Mouse (Mus musculus) kidney, adult 2 months (tissue): Measurements from ENCODE around the gene Metap1. TPM values are rescaled to one million over a fixed set of nuclear protein-coding genes. Genes with fewer than 3 reads are reported as not detected.

Experiments used
- DNase-seq: peaks from one replicate; pipeline ENCODE4 v3.0.0; 2021
- H3K27ac ChIP-seq: fragments of 200-500 bp; 2 replicates; pipeline ENCODE4 v1.5.1; 2012; ENCODE audit warnings: low read depth, low read length, control low read depth, inconsistent platforms; ENCODE audit not compliant: insufficient read depth
- H3K27me3 ChIP-seq: fragments of 200-500 bp; replicated peaks from 2 replicates; pipeline ENCODE4 v1.6.1; 2012; ENCODE audit warnings: mild to moderate bottlenecking, moderate library complexity, low read length, inconsistent platforms; ENCODE audit not compliant: control insufficient read depth, insufficient read depth
- H3K36me3 ChIP-seq: fragments of 200-500 bp; 2 replicates; pipeline ENCODE4 v1.6.1; 2012; ENCODE audit warnings: mild to moderate bottlenecking, moderate library complexity, low read length, inconsistent platforms; ENCODE audit not compliant: control insufficient read depth, insufficient read depth
- H3K4me1 ChIP-seq: fragments of 200-500 bp; 2 replicates; pipeline ENCODE4 v1.6.1; 2011; ENCODE audit warnings: low read length; ENCODE audit not compliant: control insufficient read depth, insufficient read depth
- H3K4me3 ChIP-seq: fragments of 200-500 bp; 2 replicates; pipeline ENCODE4 v1.5.1; 2011; ENCODE audit warnings: mild to moderate bottlenecking, low read depth, low read length, control low read depth; ENCODE audit not compliant: insufficient read depth
- CTCF ChIP-seq: fragments of 200-500 bp; conservative IDR thresholded peaks from 2 replicates; pipeline ENCODE4 v1.5.1; 2011; ENCODE audit warnings: low read depth, mild to moderate bottlenecking, control low read depth, low read length, moderate library complexity, mixed read lengths; ENCODE audit not compliant: insufficient read depth, insufficient read length
- POLR2A ChIP-seq: fragments of 200-500 bp; IDR thresholded peaks from one replicate; pipeline ENCODE4 v1.6.1; 2011; ENCODE audit warnings: low read depth, low read length, control low read depth
- WGBS: fragments of 180-500 bp; shearing (Covaris S2); methylation state at CpG from one replicate; pipeline ENCODE4 v1.1.7; 2018; 5-methylcytosine and 5-hydroxymethylcytosine counted together
- polyA plus RNA-seq: library from polyadenylated mRNA; depleted of rRNA; stranded (reverse); fragments of >200 nt; gene quantifications from 2 replicates; pipeline ENCODE4 v1.2.3, GENCODE M21; 2012; rRNA removed

Metap1 gene
- polyA plus RNA-seq: 19.9 and 22.6 TPM in 2 replicates

GRCm38 (mm10) chr3:138489327-138490033 is at the start of gene Metap1:
TSS of gene Metap1 (minus strand) at chr3:138489515.
- H3K4me1 ChIP-seq: peaks cover 9% of the 10 kb centered on the region
- TF ChIP-seq CTCF (no peak), POLR2A (peak; percentile 45)
- peak; percentile 97 for DNase-seq
- peak within 1 kb of the TSS; percentile 67 for H3K4me3 ChIP-seq
- no peaks in the 10 kb centered on the region for H3K36me3 ChIP-seq
- under 1% methylated on average over 50 of the region's 65 CpGs for WGBS
- H3K27me3 ChIP-seq: no peaks in the 10 kb centered on the region
- H3K27ac ChIP-seq: no peak within 1 kb of the TSS

- 48% methylated on average over 2 of the region's 2 CpGs for WGBS
- peak; percentile 85 for DNase-seq
- no peaks in the 10 kb centered on the region for H3K27me3 ChIP-seq
- H3K4me3 ChIP-seq: no peak overlapping the region
- peaks cover 19% of the 10 kb centered on the region for H3K4me1 ChIP-seq
- H3K27ac ChIP-seq: 0 out of 2 replicates have a peak overlapping the region, but pooled peaks have one; percentile 17
- H3K36me3 ChIP-seq: no peaks in the 10 kb centered on the region
- TF ChIP-seq CTCF (no peak), POLR2A (no peak)
Measured at GRCm38 (mm10) chr3:138536031-138536430, 46.7 kb upstream of the Metap1 start.

- H3K27ac ChIP-seq: no peak overlapping the region
- H3K4me1 ChIP-seq: peaks cover 16% of the 10 kb centered on the region; the same call in 1 of the 2 replicates
- WGBS: 53% methylated on average over 2 of the region's 2 CpGs
- H3K36me3 ChIP-seq: no peaks in the 10 kb centered on the region
- TF ChIP-seq POLR2A (no peak), CTCF (no peak)
- H3K27me3 ChIP-seq: no peaks in the 10 kb centered on the region
- no peak overlapping the region for H3K4me3 ChIP-seq
- DNase-seq: no peak
Measured at GRCm38 (mm10) chr3:138532764-138533163, 43.4 kb upstream of the Metap1 start.

- no peaks in the 10 kb centered on the region for H3K36me3 ChIP-seq
- no peak for DNase-seq
- peaks cover 16% of the 10 kb centered on the region; the same call in 1 of the 2 replicates for H3K4me1 ChIP-seq
- H3K4me3 ChIP-seq: no peak overlapping the region
- WGBS: 44% methylated on average over 12 of the region's 12 CpGs
- no peaks in the 10 kb centered on the region for H3K27me3 ChIP-seq
- TF ChIP-seq POLR2A (no peak), CTCF (no peak)
- 0 out of 2 replicates have a peak overlapping the region, but pooled peaks have one; percentile 12 for H3K27ac ChIP-seq
Measured at GRCm38 (mm10) chr3:138531479-138532181, 42.3 kb upstream of the Metap1 start.

- H3K4me1 ChIP-seq: peaks cover 13% of the 10 kb centered on the region; the same call in 1 of the 2 replicates
- H3K4me3 ChIP-seq: no peak overlapping the region
- DNase-seq: no peak
- no peak for TF ChIP-seq POLR2A
- TF ChIP-seq CTCF: no peak
- 67% methylated on average over 8 of the region's 8 CpGs for WGBS
- no peak overlapping the region for H3K27ac ChIP-seq
- no peaks in the 10 kb centered on the region for H3K36me3 ChIP-seq
- H3K27me3 ChIP-seq: no peaks in the 10 kb centered on the region
Measured at GRCm38 (mm10) chr3:138530578-138531478, 41.5 kb upstream of the Metap1 start.

GRCm38 (mm10) chr3:138528265-138528664 is 39.0 kb upstream of the Metap1 start:
- 4% methylated on average over 16 of the region's 16 CpGs for WGBS
- Histone ChIP-seq H3K27ac (no peak overlapping the region), H3K27me3 (no peaks in the 10 kb centered on the region), H3K4me3 (peak overlapping the region; percentile 84; the same call in 1 of the 2 replicates), H3K4me1 (peaks cover 14% of the 10 kb centered on the region; the same call in 1 of the 2 replicates), H3K36me3 (no peaks in the 10 kb centered on the region)
- TF ChIP-seq CTCF: no peak
- no peak for TF ChIP-seq POLR2A
- no peak for DNase-seq
